Mouse (Mus musculus): ENCODE results near the gene Hnf4a.

DNA sequence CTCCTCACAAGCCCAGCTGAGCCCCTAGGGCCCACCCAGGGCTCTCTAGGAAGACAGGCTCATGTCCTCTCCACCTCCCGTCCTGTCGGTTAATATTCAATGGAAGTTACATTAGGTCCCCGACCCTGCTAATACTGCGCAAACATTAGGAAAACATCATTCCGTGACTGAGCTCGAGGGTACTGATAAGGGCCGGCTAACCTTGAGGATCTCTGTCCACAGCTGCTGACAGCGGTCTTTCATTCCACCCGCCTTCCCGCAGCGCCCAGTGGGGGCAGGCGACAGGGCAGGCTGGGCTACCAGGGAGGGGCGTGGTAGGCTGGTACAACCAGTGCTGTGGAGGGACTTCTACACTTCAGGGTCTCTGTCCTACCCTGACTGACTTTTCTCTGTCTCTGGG lies 48.8 kb downstream of the Hnf4a start:
- TF ChIP-seq GATA1 (IDR thresholded peaks at IDR 0.05; ENCODE audit: borderline replicate concordance, low read length) (no peak), FLI1 (IDR thresholded peaks at IDR 0.05; ENCODE audit: low read length) (no peak)

Data from megakaryocyte, embryonic 14.5 days (primary cell).